Mouse (Mus musculus) C2C12 (cell line): ENCODE data around the gene Ccni. TPM values are rescaled to one million over a fixed set of nuclear protein-coding genes. Genes with fewer than 3 reads are reported as not detected.

Source experiments
- H3K27me3 ChIP-seq: one replicate; pipeline ENCODE4 v1.6.1; 2011; ENCODE audit not compliant: control insufficient read depth, insufficient read depth, insufficient read length
- H3K36me3 ChIP-seq: one replicate; pipeline ENCODE4 v1.6.1; 2011; ENCODE audit not compliant: control insufficient read depth, insufficient read depth
- H3K4me3 ChIP-seq: one replicate; pipeline ENCODE4 v1.5.1; 2011; ENCODE audit warnings: mild to moderate bottlenecking, control low read depth; ENCODE audit not compliant: poor library complexity, insufficient read depth, severe bottlenecking
- H3K79me2 ChIP-seq: one replicate; pipeline ENCODE4 v1.6.1; 2011; ENCODE audit not compliant: control insufficient read depth, insufficient read depth
- H3K79me3 ChIP-seq: one replicate; pipeline ENCODE4 v1.6.1; 2011; ENCODE audit warnings: low read depth, control low read depth
- H3ac ChIP-seq: one replicate; pipeline ENCODE3; 2011; ENCODE audit warnings: low read depth; ENCODE audit not compliant: control insufficient read depth, insufficient read length
- CEBPB ChIP-seq: IDR thresholded peaks from one replicate; pipeline ENCODE4 v1.6.1; 2011; ENCODE audit warnings: low read depth, mild to moderate bottlenecking, control low read depth, moderate library complexity
- CTCF ChIP-seq: IDR thresholded peaks from one replicate; pipeline ENCODE4 v1.5.1; 2011; ENCODE audit not compliant: control insufficient read depth, insufficient read depth, insufficient read length
- FOSL1 ChIP-seq: IDR thresholded peaks from one replicate; pipeline ENCODE4 v1.8.0; 2011; ENCODE audit warnings: mild to moderate bottlenecking, low read length; ENCODE audit not compliant: poor library complexity, insufficient read depth, severe bottlenecking
- MAX ChIP-seq: IDR thresholded peaks from one replicate; pipeline ENCODE4 v1.6.1; 2011; ENCODE audit warnings: mild to moderate bottlenecking, control low read depth
- MYOD1 ChIP-seq: IDR thresholded peaks from one replicate; pipeline ENCODE4 v1.6.1; 2011; ENCODE audit warnings: low read depth; ENCODE audit not compliant: control insufficient read depth, insufficient read length
- MYOG ChIP-seq: IDR thresholded peaks from one replicate; pipeline ENCODE4 v1.6.1; 2011; ENCODE audit not compliant: control insufficient read depth, insufficient read length; ENCODE audit errors: extremely low read depth
- USF1 ChIP-seq: IDR thresholded peaks from one replicate; pipeline ENCODE4 v1.6.1; 2011; ENCODE audit warnings: low read depth, mild to moderate bottlenecking, control low read depth, moderate library complexity
- polyA plus RNA-seq: library from polyadenylated mRNA; unstranded; fragments of >200 nt; fragmentation: generic; extraction: Trizol; gene quantifications from one replicate; pipeline ENCODE4 v1.2.1, GENCODE M21; 2012; ENCODE audit warnings: missing spikeins

The Ccni gene
- polyA plus RNA-seq, 1 experiment, result 82.3 TPM

DNA sequence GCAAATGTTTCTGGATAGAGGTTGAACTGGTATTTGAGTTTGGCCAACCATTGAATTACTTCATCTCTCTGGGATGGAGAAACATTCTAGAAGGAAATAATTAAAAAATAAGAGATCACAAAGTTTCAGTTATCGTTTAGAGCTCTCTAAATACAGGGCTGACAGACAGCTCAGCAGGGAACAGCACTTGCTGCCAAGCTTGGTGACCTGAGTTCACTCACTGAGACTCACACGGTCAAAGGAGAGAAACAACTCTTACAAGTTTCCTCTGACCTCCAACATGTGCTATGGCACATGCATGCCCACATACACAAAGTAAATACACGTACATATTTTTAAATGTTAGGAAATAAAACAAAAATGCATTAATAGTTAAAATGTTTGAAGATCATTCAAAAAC, 16.7 kb downstream of the Ccni start:
- Histone ChIP-seq H3K36me3 (peaks cover 44% of the 10 kb centered on the region), H3K27me3 (no peaks in the 10 kb centered on the region), H3K79me3 (peaks cover 12% of the 10 kb centered on the region), H3ac (no peak overlapping the region), H3K79me2 (peaks cover 24% of the 10 kb centered on the region), H3K4me3 (no peak overlapping the region)
- no peak for TF ChIP-seq CEBPB
- no peak for TF ChIP-seq MAX
- TF ChIP-seq CTCF, result no peak
- TF ChIP-seq FOSL1, result no peak
- no peak for TF ChIP-seq MYOG
- TF ChIP-seq MYOD1, result no peak
- no peak for TF ChIP-seq USF1

DNA sequence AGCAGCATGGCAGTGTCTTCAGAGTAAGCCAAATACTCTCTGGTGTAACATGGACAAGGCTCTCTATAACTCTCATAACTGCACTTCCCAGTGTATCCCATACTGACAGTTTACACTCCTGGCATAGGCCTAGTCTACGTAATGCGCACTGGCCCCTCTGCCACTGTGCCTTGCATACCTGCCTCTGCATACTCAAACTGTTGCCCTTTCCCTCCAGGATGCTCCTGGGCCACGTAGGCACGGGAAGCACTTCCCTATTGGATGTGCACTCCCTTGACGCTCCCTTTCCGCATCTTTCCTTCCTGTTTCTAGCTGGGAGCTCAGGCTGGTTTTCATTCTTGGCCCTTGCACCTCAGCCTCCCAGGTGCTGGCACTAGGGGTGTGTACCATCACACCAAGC, 21.7 kb downstream of the Ccni start:
- no peak for TF ChIP-seq USF1
- no peak for TF ChIP-seq CEBPB
- no peak for TF ChIP-seq MYOG
- TF ChIP-seq FOSL1, result no peak
- TF ChIP-seq MYOD1, result no peak
- no peak for TF ChIP-seq CTCF
- TF ChIP-seq MAX, result no peak
- no peak overlapping the region for H3ac ChIP-seq
- H3K79me3 ChIP-seq, result no peaks in the 10 kb centered on the region
- no peaks in the 10 kb centered on the region for H3K27me3 ChIP-seq
- no peak overlapping the region for H3K4me3 ChIP-seq
- H3K79me2 ChIP-seq, result no peaks in the 10 kb centered on the region
- peaks cover 59% of the 10 kb centered on the region for H3K36me3 ChIP-seq

DNA sequence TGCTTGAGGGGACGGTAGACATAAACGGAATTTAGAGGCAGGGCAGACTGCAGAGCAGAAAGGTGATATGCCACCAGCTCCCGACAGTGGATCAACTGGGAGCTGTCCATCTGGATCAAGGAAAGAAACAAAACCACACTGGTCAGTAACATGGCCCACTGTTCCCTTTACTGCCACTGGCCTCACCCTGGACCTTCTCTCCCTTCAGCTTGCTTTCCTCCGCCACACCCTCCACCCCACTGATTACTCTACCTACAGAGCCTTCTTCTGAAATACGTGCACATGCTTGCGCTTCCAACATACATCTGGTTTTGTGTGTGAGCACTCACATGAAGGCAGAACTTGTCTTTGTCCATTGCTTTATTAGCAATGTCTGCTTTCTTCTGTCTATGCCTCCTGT, 23.0 kb downstream of the Ccni start:
- H3K79me2 ChIP-seq, result no peaks in the 10 kb centered on the region
- H3K4me3 ChIP-seq, result no peak overlapping the region
- H3ac ChIP-seq, result no peak overlapping the region
- H3K36me3 ChIP-seq, result peaks cover 54% of the 10 kb centered on the region
- H3K27me3 ChIP-seq, result no peaks in the 10 kb centered on the region
- TF ChIP-seq MYOD1 (no peak), USF1 (no peak), CEBPB (no peak)
- no peaks in the 10 kb centered on the region for H3K79me3 ChIP-seq

DNA sequence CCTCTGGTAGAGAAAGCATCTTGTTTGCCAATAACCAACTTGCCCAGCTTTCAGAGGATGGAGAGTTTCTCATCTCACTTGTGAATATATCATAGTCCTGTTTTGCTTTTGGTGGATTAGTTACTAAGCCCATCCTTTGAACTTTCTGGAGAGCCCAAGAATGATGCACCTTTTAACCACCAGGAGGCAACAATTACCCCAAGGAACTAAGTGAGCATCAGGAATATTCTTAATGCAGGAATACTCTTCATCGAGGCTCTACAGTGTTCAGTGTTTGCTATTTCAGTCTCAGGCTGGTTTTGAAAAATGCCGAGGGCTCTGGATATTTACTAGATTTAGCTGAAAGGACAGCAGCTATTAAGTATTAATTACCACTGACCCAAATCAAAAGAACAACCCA, 26.0 kb downstream of the Ccni start:
- Histone ChIP-seq H3K79me2 (no peaks in the 10 kb centered on the region), H3K79me3 (no peaks in the 10 kb centered on the region), H3K27me3 (no peaks in the 10 kb centered on the region), H3K36me3 (peaks cover 47% of the 10 kb centered on the region), H3K4me3 (no peak overlapping the region), H3ac (no peak overlapping the region)
- TF ChIP-seq FOSL1 (no peak), MAX (no peak), CEBPB (no peak), USF1 (no peak), MYOG (no peak), MYOD1 (no peak), CTCF (no peak)

DNA sequence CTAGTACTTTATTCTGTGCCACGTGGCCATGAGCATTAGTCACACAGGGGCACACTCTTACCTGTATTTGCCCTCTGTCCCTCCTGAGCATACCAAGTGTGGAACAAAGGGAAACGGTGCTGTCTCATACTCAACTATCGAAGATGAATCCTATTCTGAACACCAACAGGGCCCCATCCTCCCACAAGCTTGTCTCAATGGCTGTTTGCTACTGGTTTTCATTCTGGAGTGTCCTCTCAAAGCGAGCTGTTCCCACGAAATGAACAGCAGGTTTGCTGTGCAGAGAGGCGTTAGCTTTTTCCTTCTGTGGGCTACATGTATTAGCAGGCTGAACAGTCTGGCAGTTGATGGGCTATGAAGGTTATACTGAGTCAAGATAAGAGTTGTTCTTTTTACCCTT, 27.7 kb downstream of the Ccni start:
- no peaks in the 10 kb centered on the region for H3K79me2 ChIP-seq
- H3ac ChIP-seq, result no peak overlapping the region
- no peak overlapping the region for H3K4me3 ChIP-seq
- H3K79me3 ChIP-seq, result no peaks in the 10 kb centered on the region
- no peaks in the 10 kb centered on the region for H3K27me3 ChIP-seq
- TF ChIP-seq CEBPB, result no peak
- no peak for TF ChIP-seq MYOD1
- TF ChIP-seq CTCF, result no peak
- TF ChIP-seq USF1, result no peak
- TF ChIP-seq MYOG, result no peak
- TF ChIP-seq MAX, result no peak
- TF ChIP-seq FOSL1, result no peak
- peaks cover 40% of the 10 kb centered on the region for H3K36me3 ChIP-seq

DNA sequence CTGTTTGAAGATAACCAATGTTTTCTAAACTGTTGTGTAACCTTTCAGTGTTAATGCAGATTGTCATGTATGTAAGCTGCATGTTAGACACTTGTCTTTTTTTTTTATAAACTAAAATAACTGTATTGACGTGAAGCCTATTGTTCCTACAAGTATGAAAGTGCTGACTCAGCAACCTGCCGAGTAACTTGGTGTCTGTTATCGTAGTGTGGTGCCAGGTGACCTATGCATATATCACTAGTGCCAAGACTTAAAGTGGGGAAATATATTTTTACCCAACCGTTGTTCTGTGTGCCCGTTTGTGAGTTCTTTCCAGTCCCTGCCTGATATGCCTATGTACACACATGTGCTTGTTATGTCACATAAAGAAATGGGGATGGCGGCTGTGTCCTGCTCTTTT, 31.6 kb downstream of the Ccni start:
- H3K79me3 ChIP-seq, result no peaks in the 10 kb centered on the region
- H3K27me3 ChIP-seq, result no peaks in the 10 kb centered on the region
- H3K4me3 ChIP-seq, result no peak overlapping the region
- no peaks in the 10 kb centered on the region for H3K79me2 ChIP-seq
- no peak overlapping the region for H3ac ChIP-seq
- TF ChIP-seq USF1, result no peak
- TF ChIP-seq MYOD1, result no peak
- TF ChIP-seq CEBPB, result no peak
- H3K36me3 ChIP-seq, result peaks cover 61% of the 10 kb centered on the region

DNA sequence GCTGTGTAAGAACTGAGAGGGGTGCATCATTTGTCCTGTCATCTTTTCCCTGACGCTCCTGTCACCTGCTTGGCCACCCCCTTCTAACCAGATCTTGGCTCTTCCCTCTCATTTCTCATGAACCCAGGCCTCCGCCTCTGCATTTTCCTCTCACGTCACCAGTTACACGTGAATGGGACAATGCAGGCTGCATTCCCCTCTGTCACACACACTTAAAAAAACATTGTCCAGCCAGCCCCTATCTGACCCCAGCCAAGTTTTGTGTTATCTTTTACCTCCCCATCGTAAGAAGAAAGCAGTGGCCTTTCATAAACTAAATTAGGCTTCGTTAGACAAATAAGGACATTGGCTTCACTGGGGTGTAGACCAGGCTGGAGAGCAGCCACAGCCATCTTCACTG, 33.8 kb downstream of the Ccni start:
- Histone ChIP-seq H3K27me3 (no peaks in the 10 kb centered on the region), H3K36me3 (peaks cover 64% of the 10 kb centered on the region), H3K79me3 (no peaks in the 10 kb centered on the region), H3K79me2 (no peaks in the 10 kb centered on the region), H3K4me3 (no peak overlapping the region), H3ac (no peak overlapping the region)
- TF ChIP-seq FOSL1 (no peak), CEBPB (no peak), CTCF (no peak), USF1 (no peak), MYOD1 (no peak), MYOG (no peak), MAX (no peak)
